Mouse (Mus musculus) neural tube, embryonic 13.5 days (tissue): ENCODE measurements around the gene Gm6509. TPM values are rescaled to one million over a fixed set of nuclear protein-coding genes. Genes with fewer than 3 reads are reported as not detected.
"Not testable (repeated sequence)": the region's sequence is repeated elsewhere in the genome, so short reads cannot be mapped to it uniquely, and the experiment has no call there.

Source experiments
- ATAC-seq: fragments of 200-750 bp; cut with Nextera tagmentation; 2 replicates; pipeline ENCODE4 v1.8.0; 2017; ENCODE audit warnings: low read depth, mild to moderate bottlenecking, moderate TSS enrichment, moderate library complexity
- H3K27ac ChIP-seq: fragments of 300-500 bp; sonication (generic); replicated peaks from 2 replicates; pipeline ENCODE4 v1.5.1; 2015; ENCODE audit warnings: moderate library complexity, mild to moderate bottlenecking, inconsistent platforms
- H3K27me3 ChIP-seq: fragments of 300-500 bp; sonication (generic); 2 replicates; pipeline ENCODE4 v1.6.1; 2015; ENCODE audit warnings: mild to moderate bottlenecking, inconsistent platforms
- H3K36me3 ChIP-seq: fragments of 300-500 bp; sonication (generic); 2 replicates; pipeline ENCODE4 v1.6.1; 2015; ENCODE audit warnings: mild to moderate bottlenecking, inconsistent platforms
- H3K4me1 ChIP-seq: fragments of 300-500 bp; sonication (generic); replicated peaks from 2 replicates; pipeline ENCODE4 v1.6.1; 2015; ENCODE audit warnings: inconsistent platforms
- H3K4me2 ChIP-seq: fragments of 300-500 bp; sonication (generic); 2 replicates; pipeline ENCODE4 v1.6.1; 2015; ENCODE audit warnings: inconsistent platforms, mild to moderate bottlenecking, moderate library complexity
- H3K4me3 ChIP-seq: fragments of 300-500 bp; sonication (generic); 2 replicates; pipeline ENCODE4 v1.5.1; 2015; ENCODE audit warnings: mild to moderate bottlenecking, inconsistent platforms
- H3K9ac ChIP-seq: fragments of 300-500 bp; sonication (generic); 2 replicates; pipeline ENCODE4 v1.6.1; 2015; ENCODE audit warnings: moderate library complexity, mild to moderate bottlenecking, inconsistent platforms
- H3K9me3 ChIP-seq: fragments of 300-500 bp; sonication (generic); 2 replicates; pipeline ENCODE4 v1.6.1; 2016; ENCODE audit warnings: inconsistent platforms
- WGBS: fragments of 180-500 bp; shearing (Covaris S2); methylation state at CpG from one replicate; pipeline ENCODE4 v1.1.7; 2015; 5-methylcytosine and 5-hydroxymethylcytosine counted together
- polyA plus RNA-seq: library from polyadenylated mRNA; unstranded; fragments of >200 nt; fragmentation: Nextera tagmentation; extraction: Ambion mirVana; gene quantifications from 2 replicates; pipeline ENCODE4 v1.2.1, GENCODE M21; 2015

Gene Gm6509
- polyA plus RNA-seq = not detected in 2 replicates

GRCm38 (mm10) chr5:94623679-94624078 lies at the start of gene Gm6509:
TSS of gene Gm6509 (plus strand) at chr5:94623979.
- not testable (repeated sequence) for H3K4me2 ChIP-seq, H3K9ac ChIP-seq, ATAC-seq, H3K4me1 ChIP-seq, H3K27ac ChIP-seq, H3K4me3 ChIP-seq, H3K9me3 ChIP-seq, H3K36me3 ChIP-seq, H3K27me3 ChIP-seq
- WGBS = no CpG with 5 or more reads among the region's 2 CpGs

GRCm38 (mm10) chr5:94616242-94616641 lies 7.5 kb upstream of the Gm6509 start, which contains the start of gene Gm3147:
TSS of gene Gm3147 (minus strand) at chr5:94616342.
- not testable (repeated sequence) for H3K9ac ChIP-seq, H3K4me3 ChIP-seq, H3K27me3 ChIP-seq, H3K9me3 ChIP-seq, H3K36me3 ChIP-seq, H3K4me1 ChIP-seq, H3K27ac ChIP-seq, ATAC-seq, H3K4me2 ChIP-seq
- no CpG with 5 or more reads among the region's 1 CpGs for WGBS

- H3K9ac ChIP-seq, H3K4me2 ChIP-seq, H3K27ac ChIP-seq, H3K4me3 ChIP-seq, H3K27me3 ChIP-seq, H3K4me1 ChIP-seq, H3K36me3 ChIP-seq, ATAC-seq, H3K9me3 ChIP-seq: not testable (repeated sequence)
- no CpG with 5 or more reads among the region's 2 CpGs for WGBS
These were observed 24.3 kb downstream of the Gm6509 start, which contains the start of gene Gm6205 for GRCm38 (mm10) chr5:94648082-94648481. TSS of gene Gm6205 (plus strand) at chr5:94648382.

Other genes starting within 250 kb of the Gm6509 start
- gene Gm7682, start 178.2 kb upstream of the Gm6509 start, polyA plus RNA-seq = not detected in 2 replicates
- not detected in 2 replicates for gene Gm3139, start 97.7 kb upstream of the Gm6509 start, polyA plus RNA-seq
- gene Gm3147, start 7.6 kb upstream of the Gm6509 start, polyA plus RNA-seq = not detected in 2 replicates
- gene Gm6205, start 24.4 kb downstream of the Gm6509 start, polyA plus RNA-seq = not detected in 2 replicates
- not detected in 2 replicates for gene Gm3183, start 241.5 kb downstream of the Gm6509 start, polyA plus RNA-seq